Mouse (Mus musculus): ENCODE data around the gene Snx32.

Gene Snx32

DNA sequence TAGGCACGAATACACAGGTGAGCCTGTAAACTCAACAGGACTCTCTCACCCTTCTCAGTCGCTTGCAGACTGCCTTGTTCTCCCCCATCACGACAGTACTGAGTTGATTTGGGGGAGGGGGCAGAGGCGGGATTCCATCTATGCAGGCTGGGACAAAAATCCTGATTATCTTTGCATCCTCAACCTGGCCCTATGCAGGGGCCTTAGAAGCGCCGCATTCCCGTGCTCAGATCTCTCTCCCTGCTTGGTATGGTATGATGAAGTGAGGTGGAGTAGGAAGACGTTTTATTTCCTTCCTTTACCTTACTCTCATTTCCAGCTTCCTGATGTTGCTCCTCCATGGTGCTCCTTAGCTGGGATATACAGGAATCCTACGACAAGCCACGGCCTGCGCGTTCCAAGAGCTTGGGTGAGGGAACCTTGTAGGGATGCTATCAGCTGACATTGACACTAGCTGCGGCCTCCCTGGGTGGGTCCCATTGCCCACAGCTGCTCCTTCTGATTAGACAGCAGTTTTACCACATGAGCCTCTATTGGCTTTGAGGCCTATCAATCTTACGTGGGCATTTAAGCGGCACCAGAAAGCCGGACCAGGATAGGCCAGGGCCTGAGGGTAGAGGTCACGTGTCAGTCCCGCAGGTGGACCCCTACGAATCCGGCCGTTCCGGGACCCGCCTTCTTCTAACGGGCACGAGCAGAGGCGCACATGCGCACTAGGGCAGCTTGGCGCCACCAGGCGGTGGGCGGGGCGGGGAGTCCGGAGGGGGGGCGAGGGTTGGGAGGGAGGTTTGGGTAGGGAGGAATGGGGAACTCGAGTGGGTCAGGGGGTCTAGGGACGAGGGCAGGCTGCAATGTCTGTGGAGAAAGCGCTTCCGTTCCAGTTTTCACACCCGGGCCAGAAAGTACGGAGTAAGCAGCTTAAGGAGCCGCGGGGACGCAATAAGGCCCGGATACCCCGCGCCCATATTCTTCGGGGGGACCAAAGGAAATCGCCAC lies at the start of gene Snx32:
Gene Snx32 (minus strand): TSS at position 508 of the 996 bp plus-strand sequence.
- peak; percentile 99 for DNase-seq (ENCODE audit: low spot score in 2 of 2)

DNA sequence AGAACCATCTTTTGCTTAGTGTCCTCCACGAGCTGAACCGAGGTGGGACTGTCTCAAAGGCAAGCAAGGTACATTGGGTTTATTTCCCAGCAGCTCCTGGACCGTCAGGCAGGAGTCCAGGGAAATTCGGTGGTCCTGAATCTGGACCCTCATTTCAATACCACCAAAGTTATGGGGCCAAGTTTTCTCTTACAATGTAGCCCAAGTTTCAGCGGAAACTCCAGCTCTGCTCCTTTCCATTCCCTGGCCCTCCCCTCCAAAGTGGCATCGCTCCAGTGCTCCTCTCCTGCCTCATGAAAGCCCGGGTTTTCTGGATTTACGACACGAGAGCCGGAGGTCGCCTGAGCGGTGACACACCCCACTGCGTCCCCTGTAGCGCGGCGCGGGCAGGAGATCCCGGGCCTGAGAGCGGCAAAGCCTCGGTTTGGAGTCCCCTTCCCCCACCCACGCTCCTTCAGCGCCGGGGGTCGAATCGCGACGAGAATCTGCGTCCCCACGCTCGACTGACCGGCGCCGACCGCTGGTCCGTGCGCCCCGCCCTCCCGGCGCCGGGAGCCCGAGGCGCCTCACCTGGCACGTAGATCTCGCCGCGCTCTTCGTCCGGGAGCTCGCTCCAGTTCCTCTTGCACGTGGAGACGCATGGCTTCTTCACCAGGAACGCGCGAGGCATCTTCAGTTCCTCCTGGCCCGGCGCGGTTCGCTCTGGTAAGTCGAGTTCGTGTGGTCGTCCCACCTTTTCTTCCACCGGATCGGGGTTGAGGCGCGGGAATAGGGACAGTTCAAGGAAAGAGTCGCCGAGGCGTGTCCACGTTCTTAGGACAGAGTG lies 49.5 kb upstream of the Snx32 start:
- DNase-seq (ENCODE audit: low spot score in 2 of 2), result no peak

DNA sequence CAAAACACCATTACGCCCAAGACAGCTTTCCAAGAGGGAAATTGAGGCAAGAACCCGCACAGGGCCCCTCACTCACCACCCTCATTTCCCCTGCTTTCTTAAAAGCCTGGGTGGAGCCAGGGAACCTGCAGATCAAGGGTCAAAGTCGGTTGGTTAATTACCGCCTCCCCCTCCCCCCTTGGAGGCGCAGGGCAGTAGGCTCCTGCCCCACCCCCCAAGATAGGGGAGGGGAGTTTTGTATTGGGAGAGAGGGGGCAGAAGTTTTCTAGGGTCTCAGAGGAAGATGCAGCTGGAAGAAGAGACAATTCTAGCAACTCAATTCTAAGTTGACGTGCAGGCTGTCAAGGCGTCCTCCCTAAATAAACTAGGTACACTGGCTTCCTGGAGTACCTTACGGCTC lies 48.9 kb upstream of the Snx32 start:
- no peak for DNase-seq (ENCODE audit: low spot score in 2 of 2)

- no peak for DNase-seq (ENCODE audit: low spot score in 2 of 2)
Observed at GRCm38 (mm10) chr19:5558770-5559169, 48.4 kb upstream of the Snx32 start.

DNA sequence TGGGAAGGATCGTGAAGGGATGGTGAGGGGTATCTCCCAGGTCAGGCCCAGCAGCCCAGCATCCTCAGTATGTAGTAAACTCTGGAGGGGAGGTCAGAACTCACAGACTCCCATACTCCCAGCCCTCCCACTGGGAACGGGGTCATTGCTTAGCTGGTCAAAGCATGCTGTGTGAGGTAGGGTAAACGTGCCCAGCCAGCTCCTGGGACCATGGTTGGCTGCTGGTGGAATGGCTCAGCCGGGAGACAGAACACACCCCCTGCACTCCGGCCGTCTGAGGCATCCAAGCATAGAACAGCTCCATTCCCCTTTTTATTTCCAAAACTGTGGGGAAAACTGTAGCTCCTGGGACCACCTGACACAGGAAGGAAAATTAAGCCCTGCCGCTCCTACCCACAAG lies 47.8 kb upstream of the Snx32 start:
- DNase-seq (ENCODE audit: low spot score in 2 of 2), result no peak

GRCm38 (mm10) chr19:5554212-5554611 lies 43.9 kb upstream of the Snx32 start:
- DNase-seq (ENCODE audit: low spot score in 2 of 2), result no peak

- DNase-seq (ENCODE audit: low spot score in 2 of 2), result no peak
Observed at GRCm38 (mm10) chr19:5553802-5554201, 43.5 kb upstream of the Snx32 start.

DNA sequence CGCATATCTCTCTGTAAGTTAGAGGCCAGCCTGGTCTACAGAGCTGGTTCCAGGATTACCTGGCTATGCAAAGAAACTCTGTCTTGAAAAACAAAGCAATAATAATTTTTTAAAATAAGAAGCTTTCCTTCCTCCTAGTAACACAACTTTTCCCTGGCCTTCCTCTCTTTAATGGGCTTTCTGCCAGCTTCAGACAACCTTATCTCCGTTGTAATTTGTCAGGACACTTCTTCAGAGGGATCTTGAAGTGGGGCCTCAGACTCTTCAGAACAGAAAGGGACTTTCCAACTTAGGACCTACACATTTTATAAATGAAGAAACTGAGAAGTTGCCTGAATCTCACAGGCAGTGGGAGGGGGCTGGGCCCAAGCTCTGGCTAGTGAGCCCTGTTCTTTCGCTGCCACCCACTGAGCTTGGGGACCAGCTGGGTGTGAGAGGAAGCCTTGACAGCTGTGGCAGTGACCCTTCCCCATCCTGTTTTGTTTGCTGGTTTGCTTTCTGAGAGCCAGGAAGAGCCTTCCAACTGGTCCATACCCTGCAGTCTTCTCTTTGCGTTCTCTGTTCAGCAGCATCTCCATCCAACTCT lies 37.2 kb upstream of the Snx32 start:
- DNase-seq (ENCODE audit: low spot score in 2 of 2), result no peak

GRCm38 (mm10) chr19:5544031-5544430 lies 33.7 kb upstream of the Snx32 start:
- DNase-seq (ENCODE audit: low spot score in 2 of 2), result no peak

DNA sequence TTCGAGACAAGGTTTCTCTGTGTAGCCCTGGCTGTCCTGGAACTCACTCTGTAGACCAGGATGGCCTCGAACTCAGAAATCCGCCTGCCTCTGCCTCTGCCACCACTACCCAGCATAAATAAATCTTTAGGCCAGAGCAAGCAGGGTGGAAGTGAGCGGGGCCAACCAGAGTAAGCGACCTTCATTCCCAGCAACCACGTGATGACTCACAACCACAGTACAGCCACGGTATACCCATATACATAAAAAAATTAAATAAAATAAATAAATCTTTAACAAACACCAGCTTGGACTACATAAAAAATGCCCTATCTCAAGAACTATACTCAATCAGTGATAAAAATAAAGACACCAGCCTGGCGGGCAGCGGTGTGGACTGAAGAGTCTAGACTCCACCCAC lies 33.0 kb upstream of the Snx32 start:
- no peak for DNase-seq (ENCODE audit: low spot score in 2 of 2)

DNA sequence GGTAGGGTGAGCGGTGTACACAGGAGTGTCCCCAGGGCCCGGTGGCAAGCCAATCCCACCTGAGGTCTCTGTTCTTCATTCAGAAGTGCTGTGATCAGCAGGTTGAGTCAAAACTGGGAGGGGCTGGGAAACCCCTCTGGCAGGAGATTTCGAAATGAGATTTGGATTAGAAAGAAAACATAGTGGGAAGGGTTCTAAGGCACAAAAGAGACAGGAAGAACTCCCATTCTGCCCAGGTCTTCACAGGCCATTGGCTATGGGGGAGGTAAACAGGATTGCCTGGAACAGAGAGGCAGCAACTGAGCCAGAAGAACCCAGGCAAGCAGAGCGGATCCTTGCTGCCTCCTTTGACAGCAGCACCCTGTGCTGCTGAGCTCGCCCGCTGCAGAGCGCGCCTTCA lies 28.4 kb upstream of the Snx32 start:
- DNase-seq (ENCODE audit: low spot score in 2 of 2), result no peak

DNA sequence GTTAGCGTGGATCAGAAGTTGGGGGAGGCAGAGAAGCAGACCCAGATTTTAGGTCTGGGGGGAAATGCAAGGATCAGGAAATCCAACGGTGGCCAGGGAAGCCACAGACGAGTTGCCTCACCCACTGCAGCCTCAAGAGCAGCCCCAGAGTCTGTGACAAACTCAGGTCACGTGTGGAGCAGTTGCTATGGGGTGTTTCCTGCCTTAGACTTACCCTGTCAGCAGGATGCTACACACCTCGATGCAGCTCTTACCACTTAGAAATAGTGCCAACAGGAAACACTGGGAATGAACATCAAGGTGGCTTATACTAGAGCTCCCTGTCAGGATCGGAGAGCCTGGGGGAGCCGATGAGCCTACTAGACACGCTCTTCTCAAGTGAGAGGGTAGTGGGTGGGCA lies 22.2 kb upstream of the Snx32 start:
- no peak for DNase-seq (ENCODE audit: low spot score in 2 of 2)

GRCm38 (mm10) chr19:5530138-5530524 lies 19.8 kb upstream of the Snx32 start:
- DNase-seq (ENCODE audit: low spot score in 2 of 2), result no peak

DNA sequence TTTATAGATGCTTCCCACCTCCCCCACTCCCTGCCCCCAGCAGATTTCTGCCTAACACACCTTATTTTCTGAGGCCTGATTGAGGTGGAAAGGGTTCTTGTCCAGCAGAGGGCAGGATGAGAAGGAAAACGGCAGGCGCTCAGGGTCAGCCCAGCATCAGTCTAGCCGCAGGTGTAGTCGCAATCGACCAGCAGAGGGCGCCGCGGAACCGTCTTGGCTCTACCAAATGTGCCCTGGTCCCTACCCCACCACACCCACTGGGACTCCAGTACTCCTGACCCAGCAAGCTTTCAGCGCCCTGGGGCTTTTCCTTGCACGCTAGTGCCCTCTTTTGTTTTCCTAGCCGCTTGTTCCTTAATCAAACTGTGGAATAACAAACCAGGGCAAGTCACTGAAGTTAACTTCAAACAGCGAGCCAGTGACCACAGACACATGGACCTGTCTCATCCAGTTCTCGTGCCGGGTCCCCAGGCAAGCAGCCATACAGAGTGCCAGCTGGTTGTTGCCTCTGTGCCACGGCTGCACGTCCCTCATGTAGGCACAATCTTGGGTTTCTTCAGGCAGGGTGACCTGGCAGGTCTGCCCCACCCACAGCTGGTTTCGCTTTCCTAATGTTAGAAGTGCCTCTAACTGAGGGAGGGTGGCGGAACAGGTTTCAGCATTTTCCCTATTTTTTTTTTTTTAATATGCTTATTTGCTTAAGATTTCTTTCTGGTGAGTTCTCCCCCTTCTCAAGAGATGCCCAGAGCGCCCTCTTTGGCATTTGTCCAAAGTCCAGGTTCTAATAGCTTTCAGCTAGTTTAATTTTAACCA lies 19.2 kb upstream of the Snx32 start:
- peak; percentile 78 to 89 for DNase-seq (ENCODE audit: low spot score in 2 of 2)

DNA sequence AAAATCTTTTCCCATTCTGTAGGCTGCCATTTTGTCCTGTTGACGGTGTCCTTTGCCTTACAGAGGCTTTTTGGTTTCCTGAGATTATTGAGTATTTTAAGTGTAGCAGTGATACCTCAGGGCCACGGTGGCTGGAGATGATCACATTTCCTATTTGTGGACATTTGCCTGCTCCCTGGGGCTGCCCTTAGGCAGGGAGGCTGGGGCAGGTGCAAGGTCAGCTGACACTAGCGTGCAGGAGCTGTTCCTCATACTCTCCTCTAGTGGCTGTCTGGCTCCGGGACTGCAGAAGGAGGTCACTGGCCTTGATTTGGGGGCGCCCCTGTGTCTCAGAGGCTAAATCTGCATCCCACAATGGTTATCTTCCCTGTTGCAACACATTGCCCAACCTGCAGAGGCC lies 14.9 kb upstream of the Snx32 start:
- no peak for DNase-seq (ENCODE audit: low spot score in 2 of 2)

DNA sequence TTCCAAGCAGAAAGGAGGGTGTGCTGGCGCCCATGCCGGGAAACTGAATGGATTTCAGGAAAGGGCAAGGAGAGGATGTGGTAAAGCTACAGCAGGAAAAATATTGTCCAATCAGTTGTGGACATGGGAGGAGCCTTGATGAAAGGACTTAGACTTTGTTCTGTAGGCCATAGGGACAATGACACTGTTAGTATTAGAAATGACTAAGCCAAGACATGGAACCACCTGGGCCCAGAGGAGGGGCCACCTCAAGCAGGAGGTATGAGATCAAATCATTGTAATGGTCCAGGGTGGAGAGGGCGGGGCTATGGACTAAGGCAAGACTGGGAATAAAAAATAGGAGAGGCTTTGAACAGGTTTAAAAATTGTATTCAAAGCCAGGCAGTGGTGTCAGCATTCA lies 8.4 kb upstream of the Snx32 start:
- DNase-seq (ENCODE audit: low spot score in 2 of 2), result no peak

- no peak for DNase-seq (ENCODE audit: low spot score in 2 of 2)
Observed at GRCm38 (mm10) chr19:5516906-5517505, 6.7 kb upstream of the Snx32 start.

GRCm38 (mm10) chr19:5515840-5516777 lies 5.8 kb upstream of the Snx32 start:
- DNase-seq (ENCODE audit: low spot score in 2 of 2), result no peak

GRCm38 (mm10) chr19:5513005-5513349 lies 2.6 kb upstream of the Snx32 start:
- DNase-seq (ENCODE audit: low spot score in 2 of 2), result no peak
